Mouse (Mus musculus): ENCODE data around the gene Alox8. TPM values are rescaled to one million over a fixed set of nuclear protein-coding genes. Genes with fewer than 3 reads are reported as not detected.

Alox8 gene
- polyA plus RNA-seq, 1 experiment from 2014 or later, result not detected

DNA sequence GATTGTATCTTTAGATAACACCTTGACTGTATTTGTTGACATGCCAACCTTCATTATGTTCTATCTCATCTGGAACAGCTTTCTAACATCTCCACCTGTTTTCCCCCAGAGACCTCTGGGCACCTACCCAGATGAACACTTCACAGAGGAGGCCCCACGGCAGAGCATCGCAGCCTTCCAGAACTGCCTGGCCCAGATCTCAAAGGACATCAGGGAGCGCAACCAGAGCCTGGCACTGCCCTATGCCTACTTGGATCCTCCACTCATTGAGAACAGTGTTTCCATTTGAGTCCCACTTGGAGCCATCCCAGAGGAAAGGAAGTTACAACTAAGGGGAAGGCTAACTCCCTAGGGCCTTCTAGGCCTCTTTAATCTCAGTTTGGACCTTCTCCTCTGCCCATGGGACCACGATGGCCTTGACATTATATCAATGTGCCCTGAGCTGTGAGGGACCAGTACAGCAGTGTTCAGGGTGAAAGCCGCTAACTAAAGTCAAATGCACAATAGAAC lies 49.1 kb downstream of the Alox8 start:
- DNase-seq (no peak), ATAC-seq (ENCODE audit: low read depth) (no peak)
- H3K36me3 ChIP-seq, result no peaks in the 10 kb centered on the region
- peaks cover 5% of the 10 kb centered on the region; the same call in 1 of the 2 replicates for H3K4me1 ChIP-seq (replicated peaks)
- 70% methylated on average over 5 of the region's 5 CpGs for WGBS (ENCODE audit: insufficient replicate concordance)
- H3K9ac ChIP-seq, result no peak overlapping the region
- H3K27ac ChIP-seq, result no peak overlapping the region
- H3K4me2 ChIP-seq, result no peak overlapping the region
- peaks cover 29% of the 10 kb centered on the region for H3K27me3 ChIP-seq
- H3K4me3 ChIP-seq (replicated peaks), result no peak overlapping the region
- no peaks in the 10 kb centered on the region for H3K9me3 ChIP-seq (replicated peaks)

DNA sequence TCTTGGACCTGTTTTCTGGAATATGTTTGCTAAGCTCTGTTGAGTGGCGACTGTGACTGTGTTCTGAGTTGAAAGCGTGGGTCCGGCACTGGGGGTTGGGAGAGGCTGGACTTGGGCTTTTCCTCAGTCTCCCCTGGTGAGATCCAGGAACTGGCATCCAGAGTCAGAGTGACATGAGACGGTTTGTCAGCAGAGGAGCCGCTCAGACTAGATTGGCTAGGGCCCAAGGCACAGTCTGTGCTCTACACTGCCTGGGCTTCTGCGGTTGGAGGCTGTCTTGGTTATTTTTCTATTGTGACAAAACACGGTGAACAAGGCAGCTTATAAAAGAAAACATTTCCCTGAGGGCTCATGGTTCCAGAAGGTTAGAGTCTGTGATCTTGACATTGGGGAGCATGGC lies 50.1 kb downstream of the Alox8 start:
- Histone ChIP-seq H3K27me3 (peaks cover 28% of the 10 kb centered on the region), H3K9ac (no peak overlapping the region), H3K4me1 (replicated peaks) (peaks cover 5% of the 10 kb centered on the region; the same call in 1 of the 2 replicates), H3K36me3 (no peaks in the 10 kb centered on the region), H3K27ac (no peak overlapping the region), H3K4me2 (no peak overlapping the region), H3K4me3 (replicated peaks) (no peak overlapping the region), H3K9me3 (replicated peaks) (no peaks in the 10 kb centered on the region)
- no peak for DNase-seq
- WGBS (ENCODE audit: insufficient replicate concordance), result 75% methylated on average over 7 of the region's 7 CpGs
- ATAC-seq (ENCODE audit: low read depth), result no peak

DNA sequence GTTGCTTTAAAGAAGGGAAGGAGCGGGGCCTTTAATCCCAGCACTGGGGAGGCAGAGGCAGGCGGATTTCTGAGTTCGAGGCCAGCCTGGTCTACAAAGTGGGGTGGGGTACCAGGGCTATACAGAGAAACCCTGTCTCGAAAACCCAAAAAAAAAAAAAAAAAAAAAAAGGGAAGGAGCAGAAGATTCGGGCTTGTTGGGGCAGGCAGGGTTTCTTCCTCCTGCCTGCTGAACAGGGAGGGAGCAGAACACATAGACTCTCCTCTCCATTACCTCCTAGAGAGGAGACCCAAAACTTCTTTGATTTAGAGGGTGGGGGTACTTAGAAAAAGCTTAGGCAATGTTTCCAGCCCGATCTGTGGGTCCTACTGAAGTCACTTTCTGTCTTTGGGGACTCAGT lies 62.3 kb downstream of the Alox8 start:
- no peak for ATAC-seq (ENCODE audit: low read depth)
- H3K9ac ChIP-seq, result no peak overlapping the region
- DNase-seq, result no peak
- no peak overlapping the region for H3K4me2 ChIP-seq
- H3K27ac ChIP-seq, result no peak overlapping the region
- no peak overlapping the region for H3K4me3 ChIP-seq (replicated peaks)
- WGBS (ENCODE audit: insufficient replicate concordance), result 60% methylated on average over 6 of the region's 6 CpGs
- no peaks in the 10 kb centered on the region for H3K36me3 ChIP-seq
- no peaks in the 10 kb centered on the region for H3K9me3 ChIP-seq (replicated peaks)
- peaks cover 23% of the 10 kb centered on the region for H3K27me3 ChIP-seq
- peaks cover 15% of the 10 kb centered on the region for H3K4me1 ChIP-seq (replicated peaks)

DNA sequence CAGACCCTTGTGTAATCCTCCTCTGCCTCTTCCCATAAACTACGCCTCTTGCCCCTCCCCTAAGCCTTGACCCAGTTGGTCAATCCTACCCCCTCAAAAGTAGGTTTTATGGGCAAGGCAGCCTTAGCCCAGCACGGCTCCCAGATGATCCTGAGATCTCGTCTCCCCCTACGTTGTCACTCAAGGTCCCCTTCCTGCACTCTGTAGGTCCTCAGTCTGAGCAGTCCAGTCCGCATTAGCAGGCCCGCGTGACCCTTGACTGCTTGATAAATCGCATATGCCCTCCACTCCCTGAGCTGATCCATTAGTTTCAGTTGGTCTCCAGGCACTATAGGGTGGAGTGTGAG lies 63.0 kb downstream of the Alox8 start:
- H3K4me3 ChIP-seq (replicated peaks), result peak overlapping the region; percentile 46

More for the DNA sequence above, 63.0 kb downstream of the Alox8 start:
- H3K9ac ChIP-seq, result no peak overlapping the region
- WGBS (ENCODE audit: insufficient replicate concordance), result 44% methylated on average over 8 of the region's 8 CpGs
- DNase-seq (no peak), ATAC-seq (ENCODE audit: low read depth) (peak; percentile 34; the same call in 1 of the 2 replicates)
- H3K27ac ChIP-seq, result no peak overlapping the region
- H3K27me3 ChIP-seq, result peaks cover 27% of the 10 kb centered on the region
- no peaks in the 10 kb centered on the region for H3K36me3 ChIP-seq
- peaks cover 15% of the 10 kb centered on the region for H3K4me1 ChIP-seq (replicated peaks)
- peak overlapping the region; percentile 69 for H3K4me2 ChIP-seq
- no peaks in the 10 kb centered on the region for H3K9me3 ChIP-seq (replicated peaks)

Other genes with a start within 250 kb of the Alox8 start
- 1.4 and 1.5 TPM in 2 replicates for gene Arhgef15, start 240.4 kb downstream of the Alox8 start, polyA plus RNA-seq (2015; fragmentation: Nextera tagmentation; extraction: Ambion mirVana)
- gene Slc25a35, start 229.7 kb downstream of the Alox8 start, polyA plus RNA-seq (2015; fragmentation: Nextera tagmentation; extraction: Ambion mirVana), result 0.47 and 0.57 TPM in 2 replicates
- gene Rangrf, start 222.7 kb downstream of the Alox8 start, polyA plus RNA-seq (2015; fragmentation: Nextera tagmentation; extraction: Ambion mirVana), result 52.4 and 53.5 TPM in 2 replicates
- gene Pfas, start 189.4 kb downstream of the Alox8 start, polyA plus RNA-seq (2015; fragmentation: Nextera tagmentation; extraction: Ambion mirVana), result 32.4 and 33.2 TPM in 2 replicates
- gene Ctc1, start 181.9 kb downstream of the Alox8 start, polyA plus RNA-seq (2015; fragmentation: Nextera tagmentation; extraction: Ambion mirVana), result 16.9 and 20.3 TPM in 2 replicates
- 116 and 123 TPM in 2 replicates for gene Aurkb, start 152.2 kb downstream of the Alox8 start, polyA plus RNA-seq (2015; fragmentation: Nextera tagmentation; extraction: Ambion mirVana)
- gene Borcs6, start 138.1 kb downstream of the Alox8 start, polyA plus RNA-seq (2015; fragmentation: Nextera tagmentation; extraction: Ambion mirVana), result 3.5 TPM in 2 replicates
- 30.8 and 31.7 TPM in 2 replicates for gene Tmem107, start 127.0 kb downstream of the Alox8 start, polyA plus RNA-seq (2015; fragmentation: Nextera tagmentation; extraction: Ambion mirVana)
- gene Vamp2, start 109.4 kb downstream of the Alox8 start, polyA plus RNA-seq (2015; fragmentation: Nextera tagmentation; extraction: Ambion mirVana), result 12.5 and 15.9 TPM in 2 replicates
- 1.9 TPM in 2 replicates for gene Per1, start 102.6 kb downstream of the Alox8 start, polyA plus RNA-seq (2015; fragmentation: Nextera tagmentation; extraction: Ambion mirVana)
- gene Hes7, start 77.4 kb downstream of the Alox8 start, polyA plus RNA-seq (2015; fragmentation: Nextera tagmentation; extraction: Ambion mirVana), result 0.17 and 0.18 TPM in 2 replicates
- 0.09 TPM in 1 of 2 replicates, not detected in the other for gene 9130213A22Rik, start 75.3 kb downstream of the Alox8 start, polyA plus RNA-seq (2015; fragmentation: Nextera tagmentation; extraction: Ambion mirVana)
- 0.06 TPM in 1 of 2 replicates, not detected in the other for gene Aloxe3, start 71.9 kb downstream of the Alox8 start, polyA plus RNA-seq (2015; fragmentation: Nextera tagmentation; extraction: Ambion mirVana)
- not detected in 2 replicates for gene Alox12b, start 40.9 kb downstream of the Alox8 start, polyA plus RNA-seq (2015; fragmentation: Nextera tagmentation; extraction: Ambion mirVana)
- gene Gucy2e, start 39.2 kb upstream of the Alox8 start, polyA plus RNA-seq (2015; fragmentation: Nextera tagmentation; extraction: Ambion mirVana), result not detected in 2 replicates
- gene Cntrob, start 125.9 kb upstream of the Alox8 start, polyA plus RNA-seq (2015; fragmentation: Nextera tagmentation; extraction: Ambion mirVana), result 9.8 and 10.1 TPM in 2 replicates
- gene Trappc1, start 126.1 kb upstream of the Alox8 start, polyA plus RNA-seq (2015; fragmentation: Nextera tagmentation; extraction: Ambion mirVana), result 90.7 and 94.6 TPM in 2 replicates
- gene Kcnab3, start 128.4 kb upstream of the Alox8 start, polyA plus RNA-seq (2015; fragmentation: Nextera tagmentation; extraction: Ambion mirVana), result 0.07 and 0.19 TPM in 2 replicates
- 0.92 and 1.1 TPM in 2 replicates for gene Rnf227, start 142.6 kb upstream of the Alox8 start, polyA plus RNA-seq (2015; fragmentation: Nextera tagmentation; extraction: Ambion mirVana)
- gene Chd3, start 171.6 kb upstream of the Alox8 start, polyA plus RNA-seq (2015; fragmentation: Nextera tagmentation; extraction: Ambion mirVana), result 2.6 and 4.4 TPM in 2 replicates
- 102 and 105 TPM in 2 replicates for gene Naa38, start 197.6 kb upstream of the Alox8 start, polyA plus RNA-seq (2015; fragmentation: Nextera tagmentation; extraction: Ambion mirVana)
- gene Cyb5d1, start 197.8 kb upstream of the Alox8 start, polyA plus RNA-seq (2015; fragmentation: Nextera tagmentation; extraction: Ambion mirVana), result 10.3 and 13.0 TPM in 2 replicates
- 8.9 and 9.5 TPM in 2 replicates for gene Tmem88, start 200.4 kb upstream of the Alox8 start, polyA plus RNA-seq (2015; fragmentation: Nextera tagmentation; extraction: Ambion mirVana)
- gene Kdm6b, start 215.8 kb upstream of the Alox8 start, polyA plus RNA-seq (2015; fragmentation: Nextera tagmentation; extraction: Ambion mirVana), result 4.8 and 5.1 TPM in 2 replicates

All from liver, embryonic 13.5 days (tissue).